Mouse (Mus musculus) midbrain, postnatal 0 days (tissue): ENCODE measurements around the gene Ank2. TPM values are rescaled to one million over a fixed set of nuclear protein-coding genes. Genes with fewer than 3 reads are reported as not detected.

ENCODE experiments used
- ATAC-seq: fragments of 200-750 bp; cut with Nextera tagmentation; 2 replicates; pipeline ENCODE4 v1.8.0; 2017; ENCODE audit warnings: moderate number of reproducible peaks, mild to moderate bottlenecking, moderate TSS enrichment, moderate library complexity; ENCODE audit not compliant: low FRiP score
- DNase-seq: peaks from one replicate; pipeline ENCODE4 v3.0.0-alpha.2; 2015; ENCODE audit warnings: low spot score
- H3K27ac ChIP-seq: fragments of 300-500 bp; sonication (generic); 2 replicates; pipeline ENCODE4 v1.5.1; 2014; ENCODE audit warnings: low read depth, mild to moderate bottlenecking, low read length, mixed read lengths
- H3K27me3 ChIP-seq: fragments of 300-500 bp; sonication (generic); 2 replicates; pipeline ENCODE4 v1.6.1; 2014; ENCODE audit warnings: low read length, control low read depth, mixed read lengths; ENCODE audit not compliant: insufficient read depth
- H3K36me3 ChIP-seq: fragments of 300-500 bp; sonication (generic); 2 replicates; pipeline ENCODE4 v1.6.1; 2014; ENCODE audit warnings: low read length, control low read depth, mixed read lengths; ENCODE audit not compliant: insufficient read depth
- H3K4me1 ChIP-seq: fragments of 300-500 bp; sonication (generic); 2 replicates; pipeline ENCODE4 v1.6.1; 2014; ENCODE audit warnings: mild to moderate bottlenecking, control low read depth, antibody characterized with exemption, low read length, mixed read lengths; ENCODE audit not compliant: insufficient read depth
- H3K4me2 ChIP-seq: fragments of 300-500 bp; sonication (generic); 2 replicates; pipeline ENCODE4 v1.6.1; 2014; ENCODE audit warnings: low read depth, mild to moderate bottlenecking, low read length, mixed read lengths; ENCODE audit not compliant: poor library complexity, severe bottlenecking
- H3K4me3 ChIP-seq: fragments of 300-500 bp; sonication (generic); 2 replicates; pipeline ENCODE4 v1.5.1; 2014; ENCODE audit warnings: low read depth, mild to moderate bottlenecking, low read length, moderate library complexity
- H3K9ac ChIP-seq: fragments of 300-500 bp; sonication (generic); replicated peaks from 2 replicates; pipeline ENCODE4 v1.6.1; 2014; ENCODE audit warnings: mild to moderate bottlenecking, low read length, moderate library complexity, mixed read lengths; ENCODE audit not compliant: poor library complexity, severe bottlenecking
- H3K9me3 ChIP-seq: fragments of 300-500 bp; sonication (generic); 2 replicates; pipeline ENCODE4 v1.6.1; 2016; ENCODE audit warnings: low read length, control low read depth
- CTCF ChIP-seq: IDR thresholded peaks from 2 replicates; pipeline ENCODE4 v1.5.1; 2016; ENCODE audit warnings: antibody characterized with exemption, mild to moderate bottlenecking
- WGBS: fragments of 180-500 bp; shearing (Covaris S2); extraction: QIAGEN DNeasy Blood & Tissue Kit; methylation state at CpG from one replicate; pipeline ENCODE4 v1.1.7; 2014; 5-methylcytosine and 5-hydroxymethylcytosine counted together
- polyA plus RNA-seq: library from polyadenylated mRNA; unstranded; fragments of >200 nt; fragmentation: Nextera tagmentation; extraction: Ambion mirVana; gene quantifications from 2 replicates; pipeline ENCODE4 v1.2.1, GENCODE M21; 2015
- total RNA-seq: library from RNA; depleted of rRNA; stranded (reverse); fragments of >200 nt; gene quantifications from 2 replicates; pipeline ENCODE4 v1.2.3, GENCODE M21; 2014

Gene Ank2
- total and polyA plus RNA-seq, 2 experiments from 2014 or later = 200 to 623 TPM

DNA sequence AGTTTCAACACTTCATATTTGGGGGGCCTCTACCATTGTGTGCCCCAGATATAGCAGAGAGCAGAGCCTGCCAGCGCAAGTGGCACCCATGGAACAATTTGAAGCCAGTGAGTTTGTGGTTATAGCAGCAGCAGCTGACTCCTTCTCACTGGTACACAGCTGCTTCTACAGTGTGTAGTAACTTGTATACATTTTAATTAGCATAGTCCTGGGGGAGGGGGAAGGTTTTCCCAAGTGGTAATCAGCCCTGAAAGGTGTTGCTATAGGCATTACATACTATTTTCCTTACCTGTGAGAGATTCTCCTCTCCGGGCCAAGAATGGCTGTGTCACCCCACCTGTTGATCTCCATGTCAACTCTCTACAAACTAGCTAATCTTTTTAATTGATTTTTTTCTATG, 182.4 kb downstream of the Ank2 start:
- 97% methylated on average over 2 of the region's 2 CpGs for WGBS
- DNase-seq = no peak
- no peaks in the 10 kb centered on the region for H3K27me3 ChIP-seq
- TF ChIP-seq CTCF = no peak
- H3K36me3 ChIP-seq = no peaks in the 10 kb centered on the region
- no peak overlapping the region for H3K4me3 ChIP-seq
- no peak overlapping the region for H3K9ac ChIP-seq
- H3K4me2 ChIP-seq = no peak overlapping the region
- no peaks in the 10 kb centered on the region for H3K4me1 ChIP-seq
- no peak for ATAC-seq
- H3K9me3 ChIP-seq = no peaks in the 10 kb centered on the region
- no peak overlapping the region for H3K27ac ChIP-seq

DNA sequence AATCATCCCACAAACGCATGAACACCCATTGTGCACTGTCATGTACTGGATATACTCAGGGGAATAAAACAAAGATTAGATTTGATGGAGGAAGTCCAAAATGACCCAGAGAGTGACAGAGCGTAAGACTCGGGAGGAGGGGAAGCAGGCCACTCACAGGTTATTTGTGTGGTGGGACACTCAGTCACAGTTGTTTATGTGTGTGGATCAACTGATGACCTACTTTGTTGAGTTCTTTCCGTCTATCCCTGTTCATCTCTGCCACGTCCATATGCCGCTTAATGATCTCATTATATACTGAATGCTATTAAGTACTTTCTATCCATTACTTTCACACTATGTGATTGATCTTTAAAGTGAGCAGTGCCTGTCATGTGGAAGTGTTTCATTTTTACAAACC, 187.6 kb downstream of the Ank2 start:
- TF ChIP-seq CTCF = no peak
- no peaks in the 10 kb centered on the region for H3K36me3 ChIP-seq
- H3K27me3 ChIP-seq = no peaks in the 10 kb centered on the region
- H3K9ac ChIP-seq = no peak overlapping the region
- DNase-seq (no peak), ATAC-seq (no peak)
- 68% methylated on average over 6 of the region's 6 CpGs for WGBS
- no peaks in the 10 kb centered on the region for H3K9me3 ChIP-seq
- H3K4me3 ChIP-seq = no peak overlapping the region
- no peak overlapping the region for H3K27ac ChIP-seq
- H3K4me1 ChIP-seq = no peaks in the 10 kb centered on the region
- no peak overlapping the region for H3K4me2 ChIP-seq

DNA sequence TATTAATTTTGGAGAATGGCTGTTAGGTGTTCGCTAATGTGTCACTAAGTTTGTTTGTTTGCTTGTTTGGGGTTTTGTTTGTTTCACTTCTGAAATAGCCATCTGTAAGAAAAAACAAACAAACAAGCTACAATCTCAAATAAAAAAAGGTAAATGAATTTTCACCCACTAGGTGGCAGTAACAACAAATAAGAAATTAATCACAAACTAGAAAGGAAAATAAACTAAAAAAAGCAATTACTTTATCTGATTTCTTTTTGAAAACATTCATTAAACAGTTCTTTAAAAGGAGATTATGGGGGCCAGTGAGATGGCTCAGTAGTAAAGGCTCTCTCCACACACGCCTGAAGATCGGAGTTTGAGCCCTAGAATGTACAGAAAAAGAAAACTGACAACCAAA, 189.1 kb downstream of the Ank2 start:
- ATAC-seq (no peak), DNase-seq (peak; percentile 41)
- WGBS = 85% methylated on average over 3 of the region's 3 CpGs
- H3K4me3 ChIP-seq = no peak overlapping the region
- H3K9ac ChIP-seq = no peak overlapping the region
- H3K4me2 ChIP-seq = no peak overlapping the region
- H3K27ac ChIP-seq = no peak overlapping the region
- H3K9me3 ChIP-seq = no peaks in the 10 kb centered on the region
- no peaks in the 10 kb centered on the region for H3K27me3 ChIP-seq
- H3K4me1 ChIP-seq = no peaks in the 10 kb centered on the region
- TF ChIP-seq CTCF = peak; percentile 61
- H3K36me3 ChIP-seq = no peaks in the 10 kb centered on the region

- no peak for TF ChIP-seq CTCF
- DNase-seq (peak; percentile 32), ATAC-seq (no peak)
- Histone ChIP-seq H3K4me3 (no peak overlapping the region), H3K9ac (no peak overlapping the region), H3K27me3 (no peaks in the 10 kb centered on the region), H3K4me1 (no peaks in the 10 kb centered on the region; the same call in 1 of the 2 replicates), H3K36me3 (no peaks in the 10 kb centered on the region), H3K27ac (no peak overlapping the region), H3K4me2 (no peak overlapping the region), H3K9me3 (no peaks in the 10 kb centered on the region)
- WGBS = 17% methylated on average over 6 of the region's 6 CpGs
These were observed 195.1 kb downstream of the Ank2 start for GRCm38 (mm10) chr3:127303957-127304553.

- H3K27ac ChIP-seq = no peak overlapping the region
- ATAC-seq (no peak), DNase-seq (peak; percentile 48)
- H3K9ac ChIP-seq = no peak overlapping the region
- no peak overlapping the region for H3K4me2 ChIP-seq
- no peaks in the 10 kb centered on the region for H3K27me3 ChIP-seq
- WGBS = 60% methylated on average over 4 of the region's 4 CpGs
- H3K4me1 ChIP-seq = no peaks in the 10 kb centered on the region; the same call in 1 of the 2 replicates
- no peak for TF ChIP-seq CTCF
- no peaks in the 10 kb centered on the region for H3K9me3 ChIP-seq
- no peaks in the 10 kb centered on the region for H3K36me3 ChIP-seq
- H3K4me3 ChIP-seq = no peak overlapping the region
These were observed 196.1 kb downstream of the Ank2 start for GRCm38 (mm10) chr3:127303041-127303440.

- Histone ChIP-seq H3K4me1 (no peaks in the 10 kb centered on the region; the same call in 1 of the 2 replicates), H3K27me3 (no peaks in the 10 kb centered on the region), H3K36me3 (no peaks in the 10 kb centered on the region), H3K4me3 (no peak overlapping the region), H3K4me2 (no peak overlapping the region), H3K9ac (no peak overlapping the region), H3K9me3 (no peaks in the 10 kb centered on the region), H3K27ac (no peak overlapping the region; the same call in 1 of the 2 replicates)
- TF ChIP-seq CTCF = no peak
- no peak for ATAC-seq
- DNase-seq = no peak
These were observed 198.4 kb downstream of the Ank2 start for GRCm38 (mm10) chr3:127300790-127301189.
